Comparison of ENCODE assay signal across 11 mouse cellular contexts in genomic region chr12:30372293-30372692, GRCm38 (mm10). TPM values are rescaled to one million over a fixed set of nuclear protein-coding genes. Genes with fewer than 3 reads are reported as not detected.
A peak's percentile ranks its signal among the peaks of the same experiment; 100 is the strongest.
DNase-seq lines count a peak whose midpoint lies in the region; ATAC-seq and TF ChIP-seq lines count a peak whose summit lies in the region.
"Had no signal": no experiment of that assay in that cellular context is flagged by ENCODE, and none has a peak within 500 bp of the region (broad histone marks: within the 10 kb centered on the region; RNA-seq: fewer than 3 reads in every experiment).

No protein-coding gene starts in this region.

- no peak for TF ChIP-seq CTCF in testis, adult 2 months (IDR thresholded peaks at IDR 0.05; ENCODE audit: control insufficient read depth, insufficient read depth, insufficient replicate concordance, low read depth, low read length)

- H3K36me3 ChIP-seq in testis, adult 2 months (ENCODE audit: control insufficient read depth, insufficient read depth, low read length), result no peaks in the 10 kb centered on the region
- no peaks in the 10 kb centered on the region for H3K36me3 ChIP-seq in hindbrain, embryonic 14.5 days (replicated peaks; ENCODE audit: control insufficient read depth, insufficient read depth)

- intact Hi-C loops in left cerebral cortex, postnatal 14 days (cut with DNase I), result loop anchor here (2.0 to 5.0 kb wide), 2 partner anchors 205 to 243 kb away; no protein-coding TSS in a partner anchor

- no peak overlapping the region for H3K9ac ChIP-seq in hindbrain, embryonic 14.5 days

- DNase-seq in testis, postnatal 10 days (ENCODE audit: low spot score), result no peak
- DNase-seq in hindbrain, embryonic 14.5 days (ENCODE audit: low spot score), result no peak
- DNase-seq in lung, postnatal 14 days, result peak; percentile 17
- no peak for DNase-seq in adrenal gland, postnatal 14 days
- no peak for DNase-seq in left cerebral cortex, postnatal 14 days (ENCODE audit: low spot score in 2 of 2)
- no peak for DNase-seq in layer of hippocampus, adult 8-10 months (ENCODE audit: low spot score in 2 of 2)
- DNase-seq: kidney, postnatal 10 days had no signal

- H3K4me2 ChIP-seq in hindbrain, embryonic 14.5 days (replicated peaks), result peak overlapping the region; percentile 84

- H3K4me1 ChIP-seq in testis, adult 2 months (ENCODE audit: control insufficient read depth, insufficient read depth, low read length), result peaks cover 10% of the 10 kb centered on the region
- 0 out of 2 replicates have a peak, but pooled peaks cover 5% of the 10 kb centered on the region for H3K4me1 ChIP-seq in hindbrain, embryonic 14.5 days (replicated peaks; ENCODE audit: control insufficient read depth, insufficient read depth, low read length)

- 49% methylated on average over 5 of the region's 5 CpGs for WGBS in hindbrain, embryonic 14.5 days

- H3K27me3 ChIP-seq in testis, adult 2 months (ENCODE audit: control insufficient read depth, insufficient read depth, low read length), result no peaks in the 10 kb centered on the region
- H3K27me3 ChIP-seq in hindbrain, embryonic 14.5 days (ENCODE audit: control insufficient read depth, insufficient read depth, low read length), result peaks cover 5% of the 10 kb centered on the region; the same call in 1 of the 2 replicates

- H3K9me3 ChIP-seq in hindbrain, embryonic 14.5 days (ENCODE audit: control insufficient read depth, low read length), result no peaks in the 10 kb centered on the region

- ATAC-seq in hindbrain, embryonic 14.5 days (ENCODE audit: low FRiP score), result no peak
- ATAC-seq in inflammation-experienced regulatory T-cells, adult 6 months, result no peak
- ATAC-seq: Patski had no signal

- no peak for TF ChIP-seq POLR2A in testis, adult 2 months (IDR thresholded peaks at IDR 0.05; ENCODE audit: control insufficient read depth, low read depth, low read length)

- peak overlapping the region; percentile 74 for H3K4me3 ChIP-seq in testis, adult 2 months (ENCODE audit: control insufficient read depth, low read depth, low read length)
- peak overlapping the region; percentile 43; the same call in 1 of the 2 replicates for H3K4me3 ChIP-seq in hindbrain, embryonic 14.5 days (replicated peaks; ENCODE audit: low read length)

- H3K27ac ChIP-seq in testis, adult 2 months (ENCODE audit: control insufficient read depth, insufficient read depth, low read depth, low read length), result no peak overlapping the region
- no peak overlapping the region for H3K27ac ChIP-seq in hindbrain, embryonic 14.5 days

RNA-seq across cellular contexts. Expression of gene Sntg2, which starts 0.9 kb away (rescaled TPM):
- 0.84 and 0.94 TPM in 2 replicates for polyA plus RNA-seq in testis, adult 2 months (2012; rRNA removed)
- 3.5 and 3.6 TPM in 2 replicates for polyA plus RNA-seq in hindbrain, embryonic 14.5 days (2014; fragmentation: Nextera tagmentation; extraction: Ambion mirVana)
- 0.85 and 1.4 TPM in 2 replicates for total RNA-seq in adrenal gland, postnatal 14 days (2021)
- not detected for polyA plus RNA-seq in inflammation-experienced regulatory T-cells, adult 6 months (2017; shearing (Covaris generic))
- total RNA-seq in left cerebral cortex, postnatal 14 days (2021), result 1 to 10 TPM; 5.0 to 6.0 TPM
- 1 to 10 TPM; 4.5 to 8.3 (median 7.0) TPM for total RNA-seq in layer of hippocampus, adult 8-10 months (2022)
- total RNA-seq: neutrophil, adult 5-6 weeks had no signal
- polyA plus RNA-seq: Patski had no signal
